Mouse (Mus musculus) stomach, embryonic 16.5 days (tissue): ENCODE measurements around the gene Sec24d. TPM values are rescaled to one million over a fixed set of nuclear protein-coding genes. Genes with fewer than 3 reads are reported as not detected.

Source experiments
- ATAC-seq: fragments of 200-750 bp; cut with Nextera tagmentation; 2 replicates; pipeline ENCODE4 v1.8.0; 2017; ENCODE audit warnings: moderate number of reproducible peaks, moderate TSS enrichment; ENCODE audit not compliant: insufficient read depth, low FRiP score
- H3K27ac ChIP-seq: fragments of 300-500 bp; sonication (generic); 2 replicates; pipeline ENCODE4 v1.5.1; 2014; ENCODE audit warnings: low read length
- H3K27me3 ChIP-seq: fragments of 300-500 bp; sonication (generic); 2 replicates; pipeline ENCODE4 v1.6.1; 2014; ENCODE audit warnings: low read length, control low read depth, mixed read lengths; ENCODE audit not compliant: control insufficient read depth, insufficient read depth
- H3K36me3 ChIP-seq: fragments of 300-500 bp; sonication (generic); 2 replicates; pipeline ENCODE4 v1.6.1; 2014; ENCODE audit warnings: low read length; ENCODE audit not compliant: control insufficient read depth, insufficient read depth
- H3K4me1 ChIP-seq: fragments of 300-500 bp; sonication (generic); 2 replicates; pipeline ENCODE4 v1.6.1; 2014; ENCODE audit warnings: low read length, control low read depth, mixed read lengths; ENCODE audit not compliant: control insufficient read depth, insufficient read depth
- H3K4me2 ChIP-seq: fragments of 300-500 bp; sonication (generic); 2 replicates; pipeline ENCODE4 v1.6.1; 2014; ENCODE audit warnings: low read depth, low read length, mixed read lengths
- H3K4me3 ChIP-seq: fragments of 300-500 bp; sonication (generic); replicated peaks from 2 replicates; pipeline ENCODE4 v1.5.1; 2014; ENCODE audit warnings: mild to moderate bottlenecking, low read length
- H3K9ac ChIP-seq: fragments of 300-500 bp; sonication (generic); 2 replicates; pipeline ENCODE4 v1.6.1; 2014; ENCODE audit warnings: low read length
- H3K9me3 ChIP-seq: fragments of 300-500 bp; sonication (generic); replicated peaks from 2 replicates; pipeline ENCODE4 v1.6.1; 2016; ENCODE audit warnings: low read length, control low read depth; ENCODE audit not compliant: control insufficient read depth
- WGBS: fragments of 180-500 bp; shearing (Covaris S2); extraction: QIAGEN DNeasy Blood & Tissue Kit; methylation state at CpG from one replicate; pipeline ENCODE4 v1.1.7; 2014; 5-methylcytosine and 5-hydroxymethylcytosine counted together
- polyA plus RNA-seq: library from polyadenylated mRNA; unstranded; fragments of >200 nt; fragmentation: Nextera tagmentation; extraction: Ambion mirVana; gene quantifications from 2 replicates; pipeline ENCODE4 v1.2.1, GENCODE M21; 2015

The Sec24d gene
- polyA plus RNA-seq, 1 experiment from 2014 or later = 114 TPM

- no peak for ATAC-seq
- Histone ChIP-seq H3K36me3 (no peaks in the 10 kb centered on the region), H3K9me3 (no peaks in the 10 kb centered on the region), H3K27me3 (no peaks in the 10 kb centered on the region), H3K9ac (no peak overlapping the region; the same call in 1 of the 2 replicates), H3K4me3 (no peak overlapping the region), H3K4me1 (peaks cover 11% of the 10 kb centered on the region), H3K27ac (peak overlapping the region; percentile 60), H3K4me2 (no peak overlapping the region; the same call in 1 of the 2 replicates)
- WGBS = 34% methylated on average over 5 of the region's 5 CpGs
Measured at GRCm38 (mm10) chr3:123313477-123313876, 46.2 kb downstream of the Sec24d start.

GRCm38 (mm10) chr3:123313920-123314614, 46.8 kb downstream of the Sec24d start:
- ATAC-seq = no peak
- 31% methylated on average over 12 of the region's 12 CpGs for WGBS

GRCm38 (mm10) chr3:123316066-123316465, 48.8 kb downstream of the Sec24d start:
- Histone ChIP-seq H3K4me1 (peaks cover 11% of the 10 kb centered on the region), H3K4me2 (no peak overlapping the region), H3K4me3 (no peak overlapping the region), H3K27me3 (no peaks in the 10 kb centered on the region), H3K9ac (no peak overlapping the region), H3K27ac (no peak overlapping the region), H3K9me3 (no peaks in the 10 kb centered on the region), H3K36me3 (no peaks in the 10 kb centered on the region)
- no peak for ATAC-seq
- WGBS = 56% methylated on average over 6 of the region's 6 CpGs

More at GRCm38 (mm10) chr3:123313920-123314614, 46.8 kb downstream of the Sec24d start:
- Histone ChIP-seq H3K27ac (peak overlapping the region; percentile 60), H3K4me2 (no peak overlapping the region), H3K4me3 (no peak overlapping the region), H3K9me3 (no peaks in the 10 kb centered on the region), H3K27me3 (no peaks in the 10 kb centered on the region), H3K36me3 (no peaks in the 10 kb centered on the region), H3K4me1 (peaks cover 11% of the 10 kb centered on the region), H3K9ac (no peak overlapping the region)

GRCm38 (mm10) chr3:123317081-123317480, 49.8 kb downstream of the Sec24d start:
- H3K27me3 ChIP-seq = no peaks in the 10 kb centered on the region
- 62% methylated on average over 9 of the region's 9 CpGs for WGBS

GRCm38 (mm10) chr3:123320341-123320740, 53.1 kb downstream of the Sec24d start:
- no peak overlapping the region for H3K4me2 ChIP-seq
- no peaks in the 10 kb centered on the region for H3K9me3 ChIP-seq
- H3K36me3 ChIP-seq = no peaks in the 10 kb centered on the region
- H3K4me3 ChIP-seq = no peak overlapping the region
- no peak for ATAC-seq
- no peaks in the 10 kb centered on the region for H3K27me3 ChIP-seq
- WGBS = 75% methylated on average over 9 of the region's 9 CpGs
- peaks cover 20% of the 10 kb centered on the region for H3K4me1 ChIP-seq
- H3K27ac ChIP-seq = no peak overlapping the region
- H3K9ac ChIP-seq = no peak overlapping the region

More at GRCm38 (mm10) chr3:123317081-123317480, 49.8 kb downstream of the Sec24d start:
- Histone ChIP-seq H3K4me1 (peaks cover 9% of the 10 kb centered on the region), H3K9ac (no peak overlapping the region), H3K36me3 (no peaks in the 10 kb centered on the region), H3K9me3 (no peaks in the 10 kb centered on the region), H3K27ac (no peak overlapping the region), H3K4me2 (no peak overlapping the region), H3K4me3 (no peak overlapping the region)
- no peak for ATAC-seq

GRCm38 (mm10) chr3:123321612-123322011, 54.4 kb downstream of the Sec24d start:
- no peak overlapping the region for H3K9ac ChIP-seq
- H3K27me3 ChIP-seq = no peaks in the 10 kb centered on the region
- no peak overlapping the region for H3K4me3 ChIP-seq
- 91% methylated on average over 6 of the region's 6 CpGs for WGBS
- no peak for ATAC-seq
- no peaks in the 10 kb centered on the region for H3K9me3 ChIP-seq
- H3K4me2 ChIP-seq = no peak overlapping the region
- H3K27ac ChIP-seq = no peak overlapping the region
- peaks cover 27% of the 10 kb centered on the region for H3K4me1 ChIP-seq
- no peaks in the 10 kb centered on the region for H3K36me3 ChIP-seq

GRCm38 (mm10) chr3:123322147-123322546, 54.9 kb downstream of the Sec24d start:
- Histone ChIP-seq H3K36me3 (no peaks in the 10 kb centered on the region), H3K4me3 (no peak overlapping the region)
- no peak for ATAC-seq

GRCm38 (mm10) chr3:123324326-123324725, 57.1 kb downstream of the Sec24d start:
- peak; percentile 50; the same call in 1 of the 2 replicates for ATAC-seq
- H3K4me3 ChIP-seq = no peak overlapping the region
- H3K4me1 ChIP-seq = peaks cover 31% of the 10 kb centered on the region
- H3K36me3 ChIP-seq = no peaks in the 10 kb centered on the region
- H3K4me2 ChIP-seq = peak overlapping the region; percentile 16; the same call in 1 of the 2 replicates
- H3K9me3 ChIP-seq = no peaks in the 10 kb centered on the region
- no peaks in the 10 kb centered on the region for H3K27me3 ChIP-seq
- H3K27ac ChIP-seq = peak overlapping the region; percentile 82
- H3K9ac ChIP-seq = peak overlapping the region; percentile 54; the same call in 1 of the 2 replicates
- WGBS = 27% methylated on average over 4 of the region's 4 CpGs

More at GRCm38 (mm10) chr3:123322147-123322546, 54.9 kb downstream of the Sec24d start:
- 44% methylated on average over 1 of the region's 1 CpGs for WGBS
- no peaks in the 10 kb centered on the region for H3K27me3 ChIP-seq
- no peaks in the 10 kb centered on the region for H3K9me3 ChIP-seq
- H3K4me2 ChIP-seq = no peak overlapping the region
- H3K27ac ChIP-seq = no peak overlapping the region
- H3K9ac ChIP-seq = no peak overlapping the region
- peaks cover 27% of the 10 kb centered on the region for H3K4me1 ChIP-seq

GRCm38 (mm10) chr3:123329251-123329650, 62.0 kb downstream of the Sec24d start:
- Histone ChIP-seq H3K9me3 (no peaks in the 10 kb centered on the region), H3K4me3 (no peak overlapping the region), H3K36me3 (no peaks in the 10 kb centered on the region), H3K4me1 (peaks cover 44% of the 10 kb centered on the region), H3K9ac (no peak overlapping the region), H3K4me2 (no peak overlapping the region), H3K27me3 (no peaks in the 10 kb centered on the region), H3K27ac (peak overlapping the region; percentile 88)
- WGBS = 35% methylated on average over 6 of the region's 6 CpGs
- ATAC-seq = peak; percentile 72; the same call in 1 of the 2 replicates
